Mouse (Mus musculus) CH12.LX (cell line): ENCODE measurements at regions not wholly inside any gene's neighbourhood (a gene's known extent, or its start where the extent isn't known, plus 50 kb on each side); places are given as distances from the start of the nearest gene placed in this dataset.

Source experiments
- CTCF ChIP-seq, 2 experiments: IDR thresholded peaks in 1 of 2; conservative IDR thresholded peaks in 1 of 2; 2 replicates each; pipeline ENCODE4 v1.5.1; 2011 to 2012; ENCODE audit warnings: low read depth in 2 of 2, low read length in 2 of 2, improper control_type of control experiment in 1 of 2, inconsistent platforms in 1 of 2, mild to moderate bottlenecking in 1 of 2, moderate library complexity in 1 of 2
- E2F4 ChIP-seq: IDR thresholded peaks from 2 replicates; pipeline ENCODE4 v1.6.1; 2011; ENCODE audit warnings: low read depth, low read length, improper control_type of control experiment; ENCODE audit not compliant: insufficient replicate concordance
- GABPA ChIP-seq: IDR thresholded peaks from 2 replicates; pipeline ENCODE4 v1.6.1; 2012; ENCODE audit warnings: low read depth, low read length, improper control_type of control experiment, inconsistent platforms; ENCODE audit not compliant: insufficient replicate concordance
- HCFC1 ChIP-seq: IDR thresholded peaks from 2 replicates; pipeline ENCODE4 v1.6.1; 2012; ENCODE audit warnings: low read depth, mild to moderate bottlenecking, inconsistent platforms, low read length, improper control_type of control experiment
- IRF4 ChIP-seq: IDR thresholded peaks from 2 replicates; pipeline ENCODE4 v1.6.1; 2014; ENCODE audit warnings: low read depth, mild to moderate bottlenecking, inconsistent platforms, low read length, improper control_type of control experiment
- MAFK ChIP-seq: IDR thresholded peaks from 2 replicates; pipeline ENCODE4 v1.6.1; 2011; ENCODE audit warnings: low read length, improper control_type of control experiment; ENCODE audit not compliant: insufficient replicate concordance
- MAX ChIP-seq: IDR thresholded peaks from 2 replicates; pipeline ENCODE4 v1.6.1; 2011; ENCODE audit warnings: low read length, improper control_type of control experiment
- MXI1 ChIP-seq: IDR thresholded peaks from 2 replicates; pipeline ENCODE4 v1.6.1; 2011; ENCODE audit warnings: mild to moderate bottlenecking, low read depth, low read length, improper control_type of control experiment
- POLR2A ChIP-seq: IDR thresholded peaks from 2 replicates; pipeline ENCODE4 v1.6.1; 2011; ENCODE audit warnings: low read depth, mild to moderate bottlenecking, improper control_type of control experiment, low read length
- POLR2AphosphoS2 ChIP-seq: IDR thresholded peaks from 2 replicates; pipeline ENCODE4 v1.6.1; 2011; ENCODE audit warnings: low read depth, low read length, improper control_type of control experiment
- RAD21 ChIP-seq: IDR thresholded peaks from 2 replicates; pipeline ENCODE4 v1.6.1; 2011; ENCODE audit warnings: low read depth, mild to moderate bottlenecking, low read length, improper control_type of control experiment, moderate library complexity
- SIN3A ChIP-seq: IDR thresholded peaks from 2 replicates; pipeline ENCODE4 v1.6.1; 2012; ENCODE audit warnings: low read length, improper control_type of control experiment, inconsistent platforms
- ZC3H11A ChIP-seq: IDR thresholded peaks from 2 replicates; pipeline ENCODE4 v1.6.1; 2012; ENCODE audit warnings: low read depth, mild to moderate bottlenecking, inconsistent platforms, low read length, improper control_type of control experiment
- ZNF384 ChIP-seq: IDR thresholded peaks from 2 replicates; pipeline ENCODE4 v1.6.1; 2012; ENCODE audit warnings: low read depth, low read length, improper control_type of control experiment, inconsistent platforms

GRCm38 (mm10) chr13:44206448-44206847 is 421.9 kb downstream of the Cd83 start:
- TF ChIP-seq POLR2A (no peak), CTCF (conservative IDR thresholded peaks at IDR 0.05 in 1 of 2, IDR thresholded peaks at IDR 0.05 in 1 of 2; ENCODE audit: low read depth in 2 of 2, low read length in 2 of 2) (no peak), GABPA (no peak), E2F4 (no peak), ZC3H11A (no peak), ZNF384 (no peak), POLR2AphosphoS2 (no peak), MAX (no peak), RAD21 (no peak), MXI1 (no peak), HCFC1 (no peak), MAFK (no peak), SIN3A (no peak), IRF4 (no peak)
